Mouse (Mus musculus) megakaryocyte, adult 5-6 weeks (primary cell): ENCODE measurements at regions not wholly inside any gene's neighbourhood (a gene's known extent, or its start where the extent isn't known, plus 50 kb on each side); places are given as distances from the start of the nearest gene placed in this dataset.

Experiments
- ATAC-seq: 2 replicates; pipeline ENCODE4 v1.8.0; 2016; ENCODE audit warnings: mild to moderate bottlenecking, inconsistent platforms; ENCODE audit not compliant: poor library complexity, severe bottlenecking

- no peak for ATAC-seq
Observed at GRCm38 (mm10) chr6:117329164-117329939, 161.0 kb downstream of the Cxcl12 start.

- ATAC-seq = no peak
Observed at GRCm38 (mm10) chr6:117330198-117330597, 161.9 kb downstream of the Cxcl12 start.

DNA sequence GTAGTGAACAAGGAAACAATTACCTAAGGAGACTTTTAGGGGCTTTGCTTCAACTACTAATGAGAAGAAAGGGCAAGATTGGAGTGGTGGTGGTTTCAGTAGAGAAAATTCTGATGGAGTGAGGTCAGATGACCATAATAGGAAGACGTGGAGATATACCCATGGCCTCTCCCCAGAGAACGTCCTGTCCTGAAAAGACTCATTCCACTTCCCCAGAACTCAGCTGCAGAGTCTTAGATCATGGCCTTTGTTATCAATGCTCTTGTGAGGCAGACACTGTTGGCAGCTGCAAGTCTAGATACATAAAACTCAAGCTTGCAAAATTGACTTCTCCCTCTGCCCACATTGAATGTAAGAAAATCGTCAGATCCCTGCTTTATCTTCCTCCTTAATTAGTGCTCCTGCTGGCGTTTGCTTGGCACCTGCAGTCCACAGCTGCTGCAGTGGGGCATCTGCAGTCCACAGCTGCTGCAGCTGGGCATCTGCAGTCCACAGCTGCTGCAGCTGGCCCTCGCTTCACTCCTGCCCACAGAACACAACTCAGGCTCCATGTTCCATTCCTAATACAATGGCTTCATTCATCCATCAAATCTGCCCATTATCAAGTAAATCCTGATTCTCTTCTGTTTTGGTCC, 162.5 kb downstream of the Cxcl12 start:
- ATAC-seq = no peak

- no peak for ATAC-seq
Observed at GRCm38 (mm10) chr6:117332641-117333040, 164.3 kb downstream of the Cxcl12 start.

GRCm38 (mm10) chr6:117342123-117342522, 173.8 kb downstream of the Cxcl12 start:
- no peak for ATAC-seq

- ATAC-seq = no peak
Observed at GRCm38 (mm10) chr6:117347356-117347755, 179.0 kb downstream of the Cxcl12 start.

GRCm38 (mm10) chr6:117351846-117352245, 183.5 kb downstream of the Cxcl12 start:
- no peak for ATAC-seq

- no peak for ATAC-seq
Observed at GRCm38 (mm10) chr6:117353091-117353490, 184.8 kb downstream of the Cxcl12 start.

- no peak for ATAC-seq
Observed at GRCm38 (mm10) chr6:117356101-117356500, 187.8 kb downstream of the Cxcl12 start.

DNA sequence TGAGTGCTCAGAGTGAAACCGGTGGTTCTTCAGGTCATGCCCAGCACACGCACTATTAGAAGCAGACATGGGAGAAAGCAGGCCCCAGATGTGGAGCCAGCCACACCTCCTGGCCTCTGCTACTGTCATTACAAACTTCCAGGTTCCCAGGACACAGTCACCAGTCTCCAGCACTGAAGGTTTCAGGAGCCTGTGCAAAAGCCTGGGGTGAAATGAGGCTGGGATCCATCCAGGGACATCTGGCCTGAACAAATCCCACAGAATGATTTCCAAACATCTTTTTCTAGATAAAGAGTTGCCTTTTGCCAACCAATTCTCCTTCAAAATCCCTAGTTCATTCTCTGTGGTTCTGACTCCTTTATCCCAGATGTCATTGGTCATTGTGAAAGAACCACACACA, 191.1 kb downstream of the Cxcl12 start:
- ATAC-seq = no peak

GRCm38 (mm10) chr6:117366563-117366962, 198.2 kb downstream of the Cxcl12 start:
- ATAC-seq = no peak

- no peak for ATAC-seq
Observed at GRCm38 (mm10) chr6:117375989-117376388, 207.7 kb downstream of the Cxcl12 start.

GRCm38 (mm10) chr6:117379904-117380303, 211.6 kb downstream of the Cxcl12 start:
- ATAC-seq = no peak

DNA sequence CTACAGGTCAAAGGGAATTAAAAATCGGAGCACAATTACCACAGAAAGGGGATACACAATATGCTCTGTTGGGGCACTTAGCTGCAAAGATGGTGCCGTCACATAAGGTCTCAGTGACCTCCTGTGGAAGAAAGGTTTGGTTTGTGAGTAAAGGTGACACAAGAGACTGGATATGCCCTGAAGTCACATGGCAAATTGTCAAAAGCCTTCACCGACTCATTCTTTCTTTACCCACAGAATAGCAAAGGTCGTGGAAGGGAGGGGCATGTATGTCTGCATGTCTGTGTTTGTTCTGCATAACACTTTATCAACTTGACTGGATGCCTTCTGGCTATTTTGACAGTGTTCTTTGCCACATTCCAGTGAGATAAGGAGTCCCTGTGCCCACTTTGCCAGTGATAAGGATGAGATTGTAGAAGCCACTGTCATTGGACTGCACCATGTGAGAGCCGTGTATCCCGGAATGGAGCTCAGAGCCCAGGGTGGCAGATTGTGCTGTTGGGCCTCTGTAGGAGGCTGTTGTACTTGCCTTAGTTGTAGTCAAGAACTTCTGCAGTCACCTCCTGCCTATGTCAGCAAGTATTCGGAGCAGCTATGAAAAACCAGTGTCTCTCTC, 222.0 kb downstream of the Cxcl12 start:
- no peak for ATAC-seq

- peak; percentile 74 for ATAC-seq
Observed at GRCm38 (mm10) chr6:117393480-117393879, 225.1 kb downstream of the Cxcl12 start.

- ATAC-seq = no peak
Observed at GRCm38 (mm10) chr6:117405589-117406311, 237.4 kb downstream of the Cxcl12 start.

GRCm38 (mm10) chr6:117406312-117406595, 237.9 kb downstream of the Cxcl12 start:
- no peak for ATAC-seq

- ATAC-seq = no peak
Observed at GRCm38 (mm10) chr6:117406757-117407156, 238.4 kb downstream of the Cxcl12 start.

DNA sequence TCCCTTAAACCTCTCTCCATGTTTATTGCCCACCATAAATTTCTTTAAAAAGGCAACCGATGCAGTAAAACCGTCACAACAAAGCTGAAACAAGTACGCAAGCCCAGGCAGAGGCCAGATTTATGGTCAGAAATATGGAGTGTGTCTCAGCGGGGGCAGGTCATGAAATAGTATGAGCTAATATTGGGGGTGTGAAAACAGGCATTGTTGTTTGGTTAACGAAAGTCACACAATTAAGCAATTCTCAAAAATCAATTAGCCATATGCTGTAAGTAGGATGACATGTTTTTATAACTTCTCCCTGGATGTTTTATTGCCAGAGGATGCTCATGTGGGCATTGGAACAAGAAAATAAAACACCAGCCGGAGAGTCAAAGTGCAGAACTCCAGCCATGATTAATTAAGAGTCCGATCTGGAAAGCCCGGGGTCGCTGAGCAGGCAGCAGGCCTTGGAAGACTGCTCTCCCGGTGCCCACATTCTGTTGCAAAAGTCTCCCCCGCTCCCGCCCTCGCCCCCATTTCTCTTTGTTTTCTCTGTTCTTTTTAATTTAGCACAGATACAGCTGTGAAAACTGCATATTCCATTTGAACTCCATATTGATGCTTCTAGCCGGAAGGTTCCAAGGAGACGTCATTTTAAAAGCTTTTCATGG, 239.0 kb downstream of the Cxcl12 start:
- ATAC-seq = no peak

DNA sequence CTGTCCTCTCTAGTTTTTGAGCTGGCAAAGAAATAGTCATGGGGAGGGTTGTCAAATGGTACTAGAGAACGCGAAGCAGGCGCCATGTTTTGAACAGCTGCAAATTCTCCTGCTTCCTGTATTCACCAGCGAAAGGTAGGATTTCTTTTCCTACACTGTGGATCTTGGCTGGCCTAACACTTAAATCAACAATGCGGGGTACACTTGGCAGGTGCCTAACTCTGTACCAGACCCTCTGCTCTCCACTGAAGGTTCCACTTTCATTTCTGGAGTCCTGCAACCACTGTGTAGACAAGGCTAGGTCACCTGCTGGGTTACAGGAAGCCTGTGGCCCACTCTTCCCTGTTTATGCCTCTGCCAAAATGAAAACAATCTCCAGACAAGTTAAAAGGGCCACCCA, 239.6 kb downstream of the Cxcl12 start:
- ATAC-seq = no peak
